Mouse (Mus musculus) heart, embryonic 15.5 days (tissue): ENCODE measurements at regions not wholly inside any gene's neighbourhood (a gene's known extent, or its start where the extent isn't known, plus 50 kb on each side); places are given as distances from the start of the nearest gene placed in this dataset.

Source experiments
- ATAC-seq: fragments of 200-750 bp; cut with Nextera tagmentation; replicated peaks from 2 replicates; pipeline ENCODE4 v1.8.0; 2017; ENCODE audit warnings: low read depth, moderate TSS enrichment; ENCODE audit not compliant: insufficient number of reproducible peaks, insufficient read depth, low FRiP score
- H3K27ac ChIP-seq: fragments of 300-500 bp; sonication (generic); 2 replicates; pipeline ENCODE4 v1.5.1; 2015; ENCODE audit warnings: mild to moderate bottlenecking, inconsistent platforms
- H3K27me3 ChIP-seq: fragments of 300-500 bp; sonication (generic); 2 replicates; pipeline ENCODE4 v1.6.1; 2015; ENCODE audit warnings: inconsistent platforms
- H3K36me3 ChIP-seq: fragments of 300-500 bp; sonication (generic); 2 replicates; pipeline ENCODE4 v1.6.1; 2015; ENCODE audit warnings: mild to moderate bottlenecking, inconsistent platforms
- H3K4me1 ChIP-seq: fragments of 300-500 bp; sonication (generic); replicated peaks from 2 replicates; pipeline ENCODE4 v1.6.1; 2015; ENCODE audit warnings: inconsistent platforms
- H3K4me2 ChIP-seq: fragments of 300-500 bp; sonication (generic); 2 replicates; pipeline ENCODE4 v1.6.1; 2015; ENCODE audit warnings: inconsistent platforms, mild to moderate bottlenecking, moderate library complexity
- H3K4me3 ChIP-seq: fragments of 300-500 bp; sonication (generic); 2 replicates; pipeline ENCODE4 v1.5.1; 2015; ENCODE audit warnings: mild to moderate bottlenecking, inconsistent platforms
- H3K9ac ChIP-seq: fragments of 300-500 bp; sonication (generic); 2 replicates; pipeline ENCODE4 v1.6.1; 2015; ENCODE audit warnings: mild to moderate bottlenecking, inconsistent platforms
- H3K9me3 ChIP-seq: fragments of 300-500 bp; sonication (generic); replicated peaks from 2 replicates; pipeline ENCODE4 v1.6.1; 2016; ENCODE audit warnings: inconsistent platforms
- WGBS: fragments of 180-500 bp; shearing (Covaris S2); methylation state at CpG from one replicate; pipeline ENCODE4 v1.1.7; 2015; ENCODE audit warnings: mixed read lengths; 5-methylcytosine and 5-hydroxymethylcytosine counted together

DNA sequence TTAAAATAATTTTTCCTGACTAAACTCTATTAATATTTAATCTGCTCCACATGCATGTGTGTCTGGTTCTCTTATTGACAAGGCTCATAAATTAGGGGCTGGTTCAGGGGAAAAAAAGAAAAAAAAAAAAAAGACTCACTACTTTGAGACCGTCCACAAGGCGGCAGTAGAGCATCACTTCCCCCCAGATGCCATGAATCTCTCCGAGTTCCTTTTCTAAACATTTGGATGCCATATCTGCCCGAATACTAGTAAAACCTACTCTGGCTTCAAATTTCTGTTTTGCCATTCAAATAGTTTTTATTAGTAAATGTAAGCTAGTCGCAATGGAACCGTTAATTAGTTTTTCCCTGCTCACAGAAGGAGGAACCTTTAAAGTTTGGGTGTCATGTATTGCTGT, 182.7 kb upstream of the Gm765 start:
- Histone ChIP-seq H3K27ac (no peak overlapping the region), H3K27me3 (no peaks in the 10 kb centered on the region), H3K4me1 (no peaks in the 10 kb centered on the region), H3K9me3 (no peaks in the 10 kb centered on the region), H3K4me2 (no peak overlapping the region), H3K36me3 (no peaks in the 10 kb centered on the region), H3K9ac (no peak overlapping the region), H3K4me3 (no peak overlapping the region)
- no peak for ATAC-seq
- WGBS, result 5% methylated on average over 6 of the region's 6 CpGs

DNA sequence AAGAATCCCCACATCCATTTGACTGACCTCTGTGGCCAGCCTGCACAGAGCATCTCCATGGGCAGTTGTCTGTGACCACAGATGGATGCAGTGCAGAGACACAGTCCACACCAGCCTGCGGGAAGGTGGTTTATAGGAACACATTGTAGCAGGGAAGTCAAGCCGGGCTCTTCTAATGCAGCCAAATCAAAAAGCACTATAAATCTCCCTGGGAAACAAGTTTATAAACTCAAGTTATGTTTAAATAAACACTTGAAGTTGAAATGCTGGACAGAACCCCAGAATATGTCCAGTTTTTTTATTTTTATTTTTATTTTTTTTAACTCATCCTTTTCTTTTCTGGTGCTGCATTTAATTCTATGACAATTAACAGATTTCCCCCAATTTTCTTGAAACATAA, 182.1 kb upstream of the Gm765 start:
- no peak overlapping the region for H3K4me2 ChIP-seq
- H3K27ac ChIP-seq, result no peak overlapping the region
- H3K4me1 ChIP-seq, result no peaks in the 10 kb centered on the region
- H3K36me3 ChIP-seq, result no peaks in the 10 kb centered on the region
- H3K4me3 ChIP-seq, result no peak overlapping the region
- no peaks in the 10 kb centered on the region for H3K27me3 ChIP-seq
- no peak for ATAC-seq
- H3K9ac ChIP-seq, result no peak overlapping the region
- H3K9me3 ChIP-seq, result no peaks in the 10 kb centered on the region
- WGBS, result 73% methylated on average over 2 of the region's 2 CpGs

DNA sequence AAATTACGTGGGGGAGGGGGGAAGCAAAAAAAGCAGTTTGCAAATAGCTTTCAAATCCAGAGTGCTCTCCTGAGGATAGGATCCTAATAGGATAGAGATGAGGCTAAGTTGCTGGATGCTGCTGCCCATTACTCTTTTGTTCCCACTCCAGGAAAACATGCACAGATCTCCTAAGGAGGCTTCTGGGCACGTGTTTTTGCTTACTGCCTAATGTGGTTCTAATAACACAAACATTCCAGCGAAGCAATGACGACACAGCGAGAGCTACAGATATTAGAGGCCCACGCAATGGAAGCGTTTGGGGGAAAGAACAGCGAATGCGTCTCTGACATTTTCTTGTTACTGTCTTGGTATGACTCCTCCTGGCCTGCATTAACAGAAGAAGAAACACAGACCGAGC, 179.0 kb upstream of the Gm765 start:
- Histone ChIP-seq H3K27me3 (no peaks in the 10 kb centered on the region), H3K4me2 (no peak overlapping the region), H3K4me3 (no peak overlapping the region), H3K9ac (no peak overlapping the region), H3K9me3 (no peaks in the 10 kb centered on the region), H3K27ac (no peak overlapping the region), H3K36me3 (no peaks in the 10 kb centered on the region), H3K4me1 (no peaks in the 10 kb centered on the region)
- ATAC-seq, result no peak
- WGBS, result 75% methylated on average over 10 of the region's 10 CpGs

DNA sequence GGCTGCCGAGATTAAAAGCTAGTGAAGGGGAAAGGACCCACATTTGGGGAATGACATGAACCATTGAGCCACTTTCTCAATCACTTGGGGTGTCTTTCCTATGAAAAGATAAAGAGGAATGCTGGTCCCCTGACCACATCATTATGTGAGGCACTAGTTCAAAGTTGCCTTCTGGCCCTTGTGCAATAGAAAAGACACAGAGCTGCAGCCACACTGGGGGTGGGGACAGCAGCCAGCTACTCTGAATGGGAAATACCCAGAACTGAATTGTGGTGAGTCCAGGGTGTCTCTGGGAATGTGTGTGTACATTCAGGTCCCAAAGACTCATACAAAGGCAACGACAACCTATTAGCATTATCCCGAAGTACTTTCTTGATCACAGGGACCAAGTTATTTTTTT, 172.3 kb upstream of the Gm765 start:
- H3K4me3 ChIP-seq, result no peak overlapping the region
- no peak overlapping the region for H3K27ac ChIP-seq
- H3K9me3 ChIP-seq, result no peaks in the 10 kb centered on the region
- H3K36me3 ChIP-seq, result no peaks in the 10 kb centered on the region
- no peaks in the 10 kb centered on the region for H3K27me3 ChIP-seq
- peaks cover 11% of the 10 kb centered on the region; the same call in 1 of the 2 replicates for H3K4me1 ChIP-seq
- ATAC-seq, result no peak
- H3K9ac ChIP-seq, result no peak overlapping the region
- H3K4me2 ChIP-seq, result no peak overlapping the region; the same call in 1 of the 2 replicates
- WGBS, result 67% methylated on average over 3 of the region's 3 CpGs

DNA sequence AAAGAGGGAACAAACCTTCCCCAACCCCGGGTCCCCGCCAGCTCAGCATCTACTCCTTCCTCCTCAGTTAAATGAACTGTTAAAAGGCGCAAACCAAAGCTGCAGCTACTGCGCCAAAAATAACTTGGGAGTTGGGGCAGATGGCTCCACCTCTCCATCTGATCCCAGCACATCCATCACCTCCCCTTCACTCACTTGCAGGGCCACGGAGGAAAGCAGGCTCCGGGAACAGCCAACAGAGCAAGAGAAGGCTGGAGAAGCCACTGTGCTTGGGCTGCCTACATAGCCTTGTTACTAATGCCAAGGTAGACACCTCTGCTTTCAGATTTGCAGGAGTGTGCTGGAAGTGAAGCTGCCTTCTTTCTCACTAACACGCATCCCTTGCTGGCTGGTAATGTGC, 171.8 kb upstream of the Gm765 start:
- Histone ChIP-seq H3K4me2 (peak overlapping the region; percentile 27), H3K9me3 (no peaks in the 10 kb centered on the region), H3K4me1 (peaks cover 11% of the 10 kb centered on the region; the same call in 1 of the 2 replicates), H3K27me3 (no peaks in the 10 kb centered on the region), H3K36me3 (no peaks in the 10 kb centered on the region), H3K27ac (no peak overlapping the region), H3K4me3 (no peak overlapping the region), H3K9ac (no peak overlapping the region)
- ATAC-seq, result no peak
- WGBS, result 24% methylated on average over 7 of the region's 7 CpGs

DNA sequence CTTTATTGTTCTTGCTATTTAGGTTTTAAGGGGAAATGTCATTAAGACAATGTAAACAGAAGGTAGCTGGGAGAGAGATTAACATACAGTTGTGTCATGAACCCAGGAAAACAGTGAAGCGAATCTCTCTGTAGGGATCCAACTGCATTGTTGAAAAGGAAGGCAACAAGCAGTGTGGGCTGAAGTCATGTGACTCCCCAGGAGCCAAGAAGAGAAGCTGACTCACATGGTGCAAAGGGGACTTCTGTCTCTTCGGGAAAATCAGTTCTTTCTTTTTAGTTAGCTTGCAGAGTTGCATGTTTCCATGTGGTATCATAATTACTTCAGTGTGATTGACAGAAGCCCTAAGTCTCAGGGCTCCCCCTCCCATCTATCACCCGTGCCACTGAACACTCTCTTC, 170.7 kb upstream of the Gm765 start:
- H3K4me2 ChIP-seq, result no peak overlapping the region
- H3K27ac ChIP-seq, result no peak overlapping the region
- WGBS, result 24% methylated on average over 3 of the region's 3 CpGs
- no peak overlapping the region for H3K4me3 ChIP-seq
- no peak overlapping the region for H3K9ac ChIP-seq
- peaks cover 11% of the 10 kb centered on the region; the same call in 1 of the 2 replicates for H3K4me1 ChIP-seq
- H3K36me3 ChIP-seq, result no peaks in the 10 kb centered on the region
- ATAC-seq, result no peak
- no peaks in the 10 kb centered on the region for H3K27me3 ChIP-seq
- no peaks in the 10 kb centered on the region for H3K9me3 ChIP-seq

DNA sequence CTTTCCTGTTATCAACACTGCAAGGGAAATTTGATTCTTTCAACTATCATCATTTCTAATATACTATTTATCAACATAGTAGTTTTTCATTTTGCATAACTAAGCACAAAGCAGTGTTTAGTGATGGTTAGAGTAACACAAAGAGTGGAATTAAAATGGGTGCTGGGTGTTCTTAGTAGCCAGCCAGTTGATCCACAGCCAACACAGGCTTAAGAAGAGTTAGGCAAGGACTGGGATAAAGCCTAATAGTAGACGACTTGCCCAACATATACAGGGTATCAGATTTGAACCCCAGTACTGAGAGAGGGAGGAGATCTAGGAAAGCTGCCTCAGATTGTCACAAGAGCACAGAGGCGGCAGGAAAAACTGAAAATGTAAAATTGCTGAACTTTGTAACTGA, 160.2 kb upstream of the Gm765 start:
- Histone ChIP-seq H3K27ac (no peak overlapping the region), H3K9me3 (no peaks in the 10 kb centered on the region), H3K36me3 (no peaks in the 10 kb centered on the region), H3K27me3 (no peaks in the 10 kb centered on the region), H3K4me2 (no peak overlapping the region), H3K4me3 (no peak overlapping the region), H3K9ac (no peak overlapping the region), H3K4me1 (no peaks in the 10 kb centered on the region)
- 61% methylated on average over 2 of the region's 2 CpGs for WGBS
- ATAC-seq, result no peak

DNA sequence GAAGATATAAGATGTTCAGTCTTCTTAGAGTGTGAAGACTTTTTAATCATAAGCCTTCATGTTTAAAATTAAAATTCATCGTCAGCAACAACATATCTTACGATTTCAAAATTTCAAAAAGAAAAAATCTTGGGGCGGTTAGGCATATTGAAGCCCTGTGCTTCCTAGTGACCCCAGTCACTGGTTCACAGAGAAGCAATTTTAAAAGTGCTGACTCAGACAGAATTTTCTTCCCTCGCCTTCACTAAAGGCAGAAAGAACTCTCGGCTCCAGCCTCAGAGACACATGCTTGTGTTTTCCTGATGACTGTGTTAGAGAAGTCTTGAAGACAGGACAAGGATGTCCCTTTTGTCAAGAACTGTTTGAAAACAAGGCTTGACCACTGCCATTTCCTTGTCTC, 157.2 kb upstream of the Gm765 start:
- 68% methylated on average over 5 of the region's 5 CpGs for WGBS
- no peaks in the 10 kb centered on the region for H3K4me1 ChIP-seq
- ATAC-seq, result no peak
- no peaks in the 10 kb centered on the region for H3K36me3 ChIP-seq
- no peak overlapping the region for H3K4me3 ChIP-seq
- no peaks in the 10 kb centered on the region for H3K9me3 ChIP-seq
- H3K27ac ChIP-seq, result no peak overlapping the region
- H3K27me3 ChIP-seq, result no peaks in the 10 kb centered on the region
- no peak overlapping the region for H3K9ac ChIP-seq
- H3K4me2 ChIP-seq, result no peak overlapping the region

DNA sequence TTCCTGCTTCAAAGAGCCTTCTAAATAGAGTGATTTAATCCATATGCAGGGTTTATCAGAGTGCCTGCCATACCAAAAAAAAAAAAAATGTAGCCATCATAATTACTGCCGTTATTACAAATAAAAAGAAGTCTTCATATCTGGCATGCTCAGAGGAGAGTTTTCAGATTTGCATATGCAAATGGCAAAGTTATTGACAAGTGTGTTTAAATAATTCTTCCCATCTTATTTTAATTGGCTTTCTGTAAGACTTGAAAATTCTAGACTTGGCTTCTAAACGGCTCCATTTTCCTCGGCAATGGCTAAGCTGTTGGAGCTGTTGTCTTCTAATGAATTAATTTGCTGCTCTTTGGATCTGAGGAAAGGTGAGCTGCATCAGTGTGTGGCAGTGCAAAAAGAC, 144.1 kb upstream of the Gm765 start:
- no peak overlapping the region for H3K9ac ChIP-seq
- H3K9me3 ChIP-seq, result no peaks in the 10 kb centered on the region
- H3K4me3 ChIP-seq, result no peak overlapping the region
- WGBS, result 76% methylated on average over 3 of the region's 3 CpGs
- H3K27me3 ChIP-seq, result no peaks in the 10 kb centered on the region
- H3K4me2 ChIP-seq, result no peak overlapping the region
- H3K36me3 ChIP-seq, result no peaks in the 10 kb centered on the region
- H3K27ac ChIP-seq, result no peak overlapping the region
- ATAC-seq, result no peak
- H3K4me1 ChIP-seq, result no peaks in the 10 kb centered on the region

DNA sequence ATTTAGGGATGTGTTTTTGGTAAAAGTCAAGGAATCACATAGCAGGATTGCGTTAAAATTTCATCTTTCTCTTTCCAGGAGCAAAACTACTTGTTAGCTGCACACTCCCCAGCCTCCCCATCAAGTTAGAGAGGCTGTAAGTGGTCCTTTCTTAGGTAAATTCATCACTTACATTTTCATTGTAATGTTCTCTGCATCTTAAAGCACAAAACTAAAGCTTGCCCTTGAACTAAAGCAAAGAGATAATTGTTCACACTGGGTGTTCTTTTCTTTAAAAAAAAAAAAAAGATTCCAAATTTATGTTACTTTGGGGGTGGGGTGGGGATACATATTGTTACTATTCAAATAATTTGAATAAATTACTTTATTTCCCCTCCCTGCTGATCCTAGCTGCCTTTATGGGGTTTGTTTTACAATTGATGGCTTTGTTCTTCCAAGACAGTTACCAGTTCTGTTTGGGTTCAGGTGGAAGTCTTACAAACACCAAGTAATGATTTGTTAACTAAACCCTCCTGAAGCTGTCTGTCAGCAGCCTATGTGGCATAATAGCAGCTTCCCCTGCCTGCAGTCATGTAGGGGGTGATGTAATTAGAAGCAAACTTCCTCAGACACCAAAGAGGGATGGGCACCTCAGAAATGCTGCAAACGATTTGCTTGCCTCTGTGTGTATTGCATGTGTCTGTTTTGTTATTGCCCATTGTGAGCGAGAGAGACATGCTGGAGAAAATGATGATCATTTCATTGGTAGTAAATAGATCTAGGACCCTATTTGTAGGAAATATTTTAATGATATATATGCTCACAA, 141.0 kb upstream of the Gm765 start:
- no peaks in the 10 kb centered on the region for H3K9me3 ChIP-seq
- no peak for ATAC-seq
- H3K27ac ChIP-seq, result no peak overlapping the region
- no peaks in the 10 kb centered on the region for H3K36me3 ChIP-seq
- no peak overlapping the region for H3K4me3 ChIP-seq
- no peak overlapping the region for H3K4me2 ChIP-seq
- H3K27me3 ChIP-seq, result no peaks in the 10 kb centered on the region
- no peaks in the 10 kb centered on the region for H3K4me1 ChIP-seq
- no peak overlapping the region for H3K9ac ChIP-seq
- WGBS, result 57% methylated on average over 3 of the region's 3 CpGs

DNA sequence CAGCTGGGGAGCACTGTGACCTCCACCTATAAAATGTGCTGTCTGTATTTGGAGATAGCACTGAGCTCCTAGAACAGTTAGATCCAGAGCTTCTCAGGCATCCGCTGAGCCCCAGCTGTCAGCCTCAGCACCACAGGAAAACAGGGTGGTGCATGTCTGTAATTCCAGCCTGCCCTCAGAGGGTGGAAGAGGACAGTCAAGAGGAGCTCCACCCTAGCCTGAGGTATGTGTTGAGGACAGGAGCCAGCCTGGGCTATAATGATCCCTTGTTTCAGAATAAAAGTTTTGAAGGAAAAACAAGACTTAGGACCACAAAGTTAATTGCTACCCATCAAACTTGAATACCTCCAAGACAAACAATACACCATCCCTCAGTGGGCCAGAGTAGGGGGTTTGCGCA, 139.8 kb upstream of the Gm765 start:
- Histone ChIP-seq H3K4me1 (no peaks in the 10 kb centered on the region), H3K4me3 (no peak overlapping the region), H3K4me2 (no peak overlapping the region), H3K27ac (no peak overlapping the region), H3K36me3 (no peaks in the 10 kb centered on the region), H3K27me3 (no peaks in the 10 kb centered on the region), H3K9ac (no peak overlapping the region), H3K9me3 (no peaks in the 10 kb centered on the region)
- no peak for ATAC-seq
- 70% methylated on average over 2 of the region's 2 CpGs for WGBS

DNA sequence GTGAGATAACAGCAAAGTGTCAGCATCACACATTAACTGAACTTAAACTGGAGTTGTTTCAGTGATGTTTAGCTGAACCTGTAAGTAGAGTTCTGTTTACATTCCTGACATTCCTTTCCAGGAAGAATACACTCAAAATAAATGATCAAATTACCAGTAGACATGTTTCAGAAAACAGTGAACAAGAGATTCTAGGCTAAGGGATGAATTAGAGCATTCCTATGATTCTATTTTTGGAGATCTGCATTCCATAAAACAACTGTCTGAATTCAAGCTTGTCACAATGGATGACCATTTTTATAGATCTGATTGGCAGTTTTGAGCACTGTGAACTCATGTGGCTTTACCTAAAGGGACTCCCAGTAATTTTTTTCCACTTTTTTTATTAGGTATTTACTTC, 125.0 kb upstream of the Gm765 start:
- H3K4me3 ChIP-seq, result no peak overlapping the region
- H3K27ac ChIP-seq, result no peak overlapping the region
- H3K9ac ChIP-seq, result no peak overlapping the region
- no peak overlapping the region for H3K4me2 ChIP-seq
- no peaks in the 10 kb centered on the region for H3K9me3 ChIP-seq
- no peak for ATAC-seq
- no peaks in the 10 kb centered on the region for H3K27me3 ChIP-seq
- H3K36me3 ChIP-seq, result no peaks in the 10 kb centered on the region
- H3K4me1 ChIP-seq, result no peaks in the 10 kb centered on the region
